Mouse (Mus musculus): ENCODE data around the gene Mafg. TPM values are rescaled to one million over a fixed set of nuclear protein-coding genes. Genes with fewer than 3 reads are reported as not detected.
A peak's percentile ranks its signal among the peaks of the same experiment; 100 is the strongest.

Gene Mafg
- total and polyA plus RNA-seq, 3 experiments = 48.1 to 66.9 (median 60.7) TPM

- DNase-seq = no peak
Measured at GRCm38 (mm10) chr11:120647047-120647830, 13.8 kb upstream of the Mafg start.

GRCm38 (mm10) chr11:120643601-120643987, 10.2 kb upstream of the Mafg start, which contains the start of gene Pycr1:
Pycr1 (minus strand) TSS chr11:120643769.
- DNase-seq = peak; percentile 96

DNA sequence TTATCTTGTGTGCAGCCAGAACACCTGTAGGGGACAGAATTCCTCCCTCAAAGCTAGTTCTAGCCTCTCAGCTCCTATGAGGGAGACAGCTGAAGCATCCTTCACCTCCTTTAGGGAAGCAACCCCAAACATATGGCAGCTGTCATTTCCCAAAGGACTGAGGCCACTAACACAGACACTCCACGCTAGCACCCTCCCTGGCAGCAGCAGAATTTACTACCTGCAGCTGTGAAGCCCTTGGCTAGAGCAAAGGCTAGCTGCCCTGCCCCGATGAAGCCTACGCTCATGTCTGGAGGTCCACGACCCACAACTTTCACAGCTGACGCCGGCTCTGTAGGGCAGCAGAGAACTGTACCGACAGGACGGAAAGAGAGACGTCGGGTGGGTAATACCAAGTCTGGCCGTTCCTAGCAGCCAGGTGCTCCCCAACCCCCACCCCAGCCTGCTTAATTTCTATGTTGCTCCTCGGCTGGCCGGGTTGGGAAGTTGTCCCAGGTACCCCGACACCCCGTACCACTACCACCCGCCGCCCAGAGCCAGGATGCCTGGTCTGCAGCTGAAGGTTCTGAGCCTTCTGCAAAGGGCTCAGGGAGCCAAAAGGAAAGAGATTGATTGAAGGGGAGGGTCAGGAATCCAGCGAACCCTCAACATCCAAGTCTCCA, 9.7 kb upstream of the Mafg start:
- DNase-seq = no peak

DNA sequence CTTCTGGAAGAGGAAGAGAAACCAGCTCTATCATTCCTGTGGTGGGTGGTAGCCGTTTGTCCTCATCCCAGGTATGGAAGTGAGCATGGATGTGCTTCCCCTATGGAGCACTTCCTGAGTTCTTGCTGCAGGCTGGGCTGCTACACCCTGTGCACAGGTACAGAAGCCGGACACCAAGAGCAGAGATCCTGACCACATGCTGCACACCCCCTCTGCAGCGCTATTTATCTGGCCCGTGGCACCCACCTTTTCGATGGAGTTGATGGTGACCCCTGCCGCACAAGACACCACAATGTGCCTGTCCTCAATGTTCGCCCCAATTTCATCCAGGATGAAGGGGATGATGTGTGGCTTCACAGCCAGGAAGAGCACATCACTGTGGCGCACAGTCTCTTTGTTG, 8.5 kb upstream of the Mafg start:
- DNase-seq = no peak

- DNase-seq = no peak
Measured at GRCm38 (mm10) chr11:120641255-120641654, 7.9 kb upstream of the Mafg start.

- DNase-seq = no peak
Measured at GRCm38 (mm10) chr11:120634810-120635209, 1.4 kb upstream of the Mafg start.

DNA sequence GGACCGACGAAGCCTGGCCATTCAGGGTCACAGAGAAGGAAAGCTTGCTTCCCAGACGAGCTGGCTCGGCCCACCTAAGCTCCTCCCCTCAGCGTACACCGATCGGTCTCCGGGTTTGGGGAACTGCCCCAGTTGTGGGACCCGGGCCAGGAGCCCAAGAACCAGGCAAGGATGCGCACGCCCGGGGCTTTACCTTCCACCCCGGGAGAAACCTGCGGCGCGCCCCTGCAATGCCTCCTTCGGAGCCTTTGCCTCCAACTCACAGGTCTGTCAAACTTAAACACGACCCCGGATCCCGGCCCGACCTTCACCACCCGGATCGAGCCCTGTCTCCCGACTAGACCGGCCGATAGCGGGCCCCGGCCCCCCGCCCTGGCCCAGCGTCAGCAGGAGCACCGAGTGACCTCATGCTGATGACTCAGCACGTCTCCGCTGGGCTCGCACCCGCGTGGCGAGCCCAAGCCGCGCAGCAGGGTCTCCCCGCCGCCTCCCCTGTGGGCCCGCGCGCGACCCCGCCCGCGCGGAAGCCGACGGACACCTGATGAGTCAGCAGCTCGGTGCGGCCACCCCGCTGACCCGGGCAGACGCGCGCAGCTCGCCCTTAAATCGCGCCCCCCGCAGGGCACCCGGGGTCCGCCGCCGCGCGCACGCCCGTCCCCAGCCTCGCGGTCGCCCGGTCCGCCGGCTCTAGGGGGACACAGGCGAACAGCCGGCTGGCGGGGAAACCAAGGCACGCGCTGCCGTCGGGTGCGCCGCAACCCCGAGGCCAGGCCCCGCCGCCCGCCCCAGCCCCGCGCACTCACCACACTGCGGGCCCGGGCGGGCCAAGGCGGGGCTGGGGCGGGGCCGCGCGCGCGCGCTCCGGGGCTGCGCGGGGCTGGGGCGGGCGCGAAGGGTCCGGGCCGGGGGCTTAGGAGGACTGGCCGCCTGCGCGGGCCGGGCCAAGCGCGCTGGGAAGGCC, 561 bp downstream of the Mafg start:
- peak; percentile 92 for DNase-seq

DNA sequence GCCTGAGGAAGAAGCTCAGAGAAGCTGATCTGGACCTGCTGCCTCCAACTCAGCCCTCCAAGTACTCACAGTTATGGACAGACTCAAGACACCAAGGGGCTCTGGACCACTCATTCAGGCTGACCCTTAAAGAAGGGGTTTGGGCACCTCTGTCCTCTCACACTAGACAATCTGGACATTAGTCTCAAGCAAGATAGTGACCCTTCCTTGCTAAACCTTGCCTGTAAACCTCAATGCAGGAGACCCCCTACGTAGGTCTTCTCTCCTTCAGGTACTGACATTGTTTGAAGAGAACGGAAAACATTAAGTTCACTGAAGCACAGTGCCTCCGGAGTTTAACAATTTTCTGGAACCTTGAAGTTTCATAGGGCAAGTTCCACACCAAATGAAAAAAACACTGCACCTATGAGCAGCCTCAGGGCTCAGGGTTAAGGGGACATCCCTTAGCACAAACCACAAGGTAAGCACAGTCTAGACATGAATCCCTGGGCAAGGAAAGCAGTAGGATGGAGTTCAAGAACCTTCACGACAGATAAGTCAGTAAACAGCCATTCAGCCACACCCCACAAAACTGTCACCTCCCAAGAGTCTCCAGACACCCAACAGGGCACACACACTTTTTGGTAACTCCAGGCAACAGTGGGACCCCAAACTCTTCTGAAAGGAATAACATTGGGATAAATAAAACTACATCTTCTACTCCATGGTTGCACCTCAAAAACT, 1.5 kb downstream of the Mafg start:
- no peak for DNase-seq

GRCm38 (mm10) chr11:120630881-120631725, 2.3 kb downstream of the Mafg start:
- no peak for DNase-seq

DNA sequence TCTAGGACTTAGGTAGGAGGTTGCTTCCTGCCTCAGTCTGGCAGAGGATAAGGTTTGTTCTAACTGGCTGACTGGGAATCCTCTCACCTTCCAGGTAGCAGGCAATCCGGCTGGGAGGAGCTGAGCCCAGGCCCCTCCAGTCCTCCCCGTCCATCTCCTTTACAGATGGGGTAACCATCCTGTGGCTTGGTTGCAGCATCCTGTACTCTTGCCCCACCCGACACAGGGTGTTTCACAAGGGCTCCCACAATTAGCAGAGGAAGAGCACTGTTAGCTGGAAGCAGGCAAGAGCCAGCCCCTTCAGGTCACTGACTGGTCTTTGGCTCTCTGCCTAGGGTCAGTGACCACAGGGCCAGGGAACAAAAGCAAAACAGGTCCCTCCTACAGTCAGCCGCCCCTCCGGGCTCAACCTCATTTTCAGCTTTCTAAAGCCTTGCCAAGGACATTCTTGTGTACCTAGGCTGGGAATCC, 3.0 kb downstream of the Mafg start:
- peak; percentile 75 for DNase-seq

DNA sequence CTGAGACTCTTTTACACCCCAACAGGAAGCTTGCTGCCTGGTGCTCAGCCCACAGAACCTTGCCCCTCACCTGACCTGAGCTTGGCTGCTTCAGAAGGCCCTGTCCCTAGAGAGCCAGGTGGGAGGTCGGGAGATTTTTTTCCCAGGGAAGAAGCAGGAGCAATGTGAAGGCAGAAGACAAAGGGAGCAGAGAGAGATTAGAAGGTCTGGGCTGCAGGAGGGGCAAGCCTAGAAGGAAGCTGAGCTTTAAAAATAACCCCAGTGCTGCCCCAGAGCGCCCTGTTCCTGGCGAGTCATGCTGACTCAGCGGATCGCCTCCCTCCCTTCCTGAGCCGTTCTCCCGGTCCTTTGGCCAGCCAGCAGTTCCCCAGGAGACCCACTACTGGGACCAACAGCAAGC, 3.5 kb downstream of the Mafg start:
- DNase-seq = peak; percentile 76

- peak; percentile 77 for DNase-seq
Measured at GRCm38 (mm10) chr11:120629341-120629730, 4.1 kb downstream of the Mafg start.

GRCm38 (mm10) chr11:120628601-120629340, 4.6 kb downstream of the Mafg start:
- DNase-seq = no peak

- no peak for DNase-seq
Measured at GRCm38 (mm10) chr11:120627468-120628300, 5.7 kb downstream of the Mafg start.

DNA sequence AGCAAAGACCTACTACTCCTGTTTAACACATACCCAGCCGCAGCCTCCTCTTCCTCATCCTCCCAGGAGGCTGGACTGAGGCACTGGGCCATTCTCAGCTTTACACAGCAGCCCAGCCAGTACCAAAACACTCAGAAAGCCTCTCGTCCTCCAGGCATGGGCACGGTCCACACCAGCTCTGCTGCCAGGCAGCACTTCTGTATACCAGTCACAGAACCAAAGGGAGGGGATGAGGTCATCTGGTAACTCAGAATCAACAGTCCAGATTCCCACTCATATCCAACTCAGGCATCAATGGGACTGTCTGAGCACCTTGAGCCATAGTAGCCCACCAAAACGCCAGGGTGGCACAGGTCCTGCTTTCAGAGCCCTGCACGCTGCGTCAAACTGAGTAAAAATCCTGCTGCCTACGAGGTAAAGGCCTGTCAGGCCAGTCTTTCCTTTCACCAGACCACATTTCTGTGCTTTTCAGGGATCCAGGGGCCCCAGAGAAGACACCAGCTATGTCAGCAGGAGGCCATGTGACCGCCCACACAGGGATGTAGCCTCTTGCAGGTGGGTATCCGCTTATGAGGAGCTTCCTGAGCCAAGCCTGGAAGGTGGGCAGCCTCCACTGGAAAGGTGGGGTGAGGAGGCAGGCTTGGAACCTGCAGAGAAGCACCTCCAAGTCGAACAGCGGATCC, 6.5 kb downstream of the Mafg start:
- DNase-seq = no peak

DNA sequence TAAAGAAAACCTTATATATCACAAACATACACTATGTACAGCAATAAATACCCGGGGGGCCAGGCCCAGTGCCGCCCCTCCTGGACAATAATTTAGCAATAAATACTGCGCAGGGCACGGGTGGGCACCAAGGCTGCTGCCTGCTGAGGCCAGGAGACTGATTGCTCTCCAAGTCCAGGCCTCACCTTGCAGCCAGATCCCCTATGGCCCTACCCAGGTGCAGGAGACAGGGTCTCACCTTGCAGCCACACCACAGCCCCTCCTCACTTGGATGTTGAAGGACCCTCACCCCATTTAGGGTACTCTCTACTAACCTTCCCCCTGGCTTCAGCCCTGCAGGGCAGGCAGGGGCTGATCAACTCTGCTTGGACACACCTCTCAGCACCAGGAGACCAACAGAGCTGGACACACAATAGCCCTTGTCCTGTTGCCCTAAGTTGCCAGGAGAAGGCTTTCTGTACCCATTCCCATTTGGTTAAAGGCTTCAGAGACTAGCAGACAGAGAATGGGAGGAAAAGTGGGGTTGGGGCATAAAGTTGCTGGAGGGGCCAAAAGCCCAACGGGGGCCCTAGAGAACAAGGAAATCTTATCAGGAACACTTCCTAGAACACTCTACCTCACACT, 8.1 kb downstream of the Mafg start, which contains the start of gene Sirt7:
Gene Sirt7, minus strand, starts transcription at position 89 of the 624 bp plus-strand sequence.
- no peak for DNase-seq

DNA sequence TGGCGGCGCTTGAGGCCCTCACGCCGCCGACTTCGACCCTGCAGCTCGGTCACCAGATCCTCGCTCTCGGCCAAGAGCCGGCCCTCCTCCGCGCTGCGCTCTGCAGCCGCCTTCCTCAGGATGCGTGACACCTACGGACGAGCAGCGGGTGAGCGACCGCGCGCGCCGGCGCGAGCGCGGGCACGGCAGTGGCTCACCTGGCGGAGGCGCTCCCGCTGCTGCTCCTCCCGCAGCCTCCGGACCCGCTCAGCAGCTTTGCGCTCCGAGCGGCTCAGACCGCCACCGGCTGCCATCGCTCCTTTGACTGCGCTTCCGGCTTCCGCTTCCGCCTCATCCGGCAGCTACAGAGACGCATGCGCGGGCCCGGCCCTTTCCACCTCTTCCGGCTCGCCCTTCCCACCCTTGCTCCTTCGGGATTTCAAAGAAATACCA, 8.7 kb downstream of the Mafg start:
- peak; percentile 91 for DNase-seq

All from adrenal gland, adult 2 months (tissue).